Mouse (Mus musculus) layer of hippocampus, postnatal 14 days (tissue): Measurements from ENCODE around the gene Pnn. TPM values are rescaled to one million over a fixed set of nuclear protein-coding genes. Genes with fewer than 3 reads are reported as not detected.
A peak's percentile ranks its signal among the peaks of the same experiment; 100 is the strongest.
"Not testable (repeated sequence)": the region's sequence is repeated elsewhere in the genome, so short reads cannot be mapped to it uniquely, and the experiment has no call there.

Experiments used
- DNase-seq, 2 experiments: peaks; one replicate each; pipeline ENCODE4 v3.0.0; 2021 to 2022; ENCODE audit warnings: low spot score in 2 of 2, mixed read lengths in 1 of 2
- long read RNA-seq, 2 experiments: library from polyadenylated mRNA; stranded (forward); transcript quantifications; one replicate each; pipeline ENCODE4 v2.0.0; 2021
- total RNA-seq, 2 experiments: library from RNA; stranded (reverse); gene quantifications; 2 replicates each; pipeline ENCODE4 v1.2.3; 2021

Gene Pnn
- 10 to 100 TPM; 57.6 to 68.9 TPM for total RNA-seq
- long read RNA-seq, experiment 1, transcript Pnn-201 (9 exons, 3,485 nt), result major isoform, 81 of 89 reads
- long read RNA-seq, experiment 1, partial matches to known transcripts, result 3 of 89 reads
- long read RNA-seq, experiment 1, other reads (novel, unspliced or antisense), result 5 of 89 reads
- long read RNA-seq, experiment 2, transcript Pnn-201 (9 exons, 3,485 nt), result major isoform, 73 of 83 reads
- long read RNA-seq, experiment 2, partial matches to known transcripts, result 4 of 83 reads
- long read RNA-seq, experiment 2, other reads (novel, unspliced or antisense), result 5 of 83 reads

- DNase-seq, result peak; percentile 96 to 98
Measured at GRCm38 (mm10) chr12:59066448-59067077, at the start of gene Pnn. Pnn (plus strand) TSS chr12:59066884.

- DNase-seq, result no peak
Measured at GRCm38 (mm10) chr12:59017970-59018369, 48.7 kb upstream of the Pnn start.

- no peak for DNase-seq
Measured at GRCm38 (mm10) chr12:59019891-59020290, 46.8 kb upstream of the Pnn start.

- no peak for DNase-seq
Measured at GRCm38 (mm10) chr12:59021306-59021705, 45.4 kb upstream of the Pnn start.

GRCm38 (mm10) chr12:59032101-59032500 is 34.6 kb upstream of the Pnn start:
- no peak for DNase-seq

- DNase-seq, result no peak
Measured at GRCm38 (mm10) chr12:59039162-59039970, 27.3 kb upstream of the Pnn start.

GRCm38 (mm10) chr12:59039971-59040844 is 26.5 kb upstream of the Pnn start:
- no peak for DNase-seq

- no peak for DNase-seq
Measured at GRCm38 (mm10) chr12:59040851-59041250, 25.8 kb upstream of the Pnn start.

- DNase-seq, result no peak
Measured at GRCm38 (mm10) chr12:59052470-59052869, 14.2 kb upstream of the Pnn start.

GRCm38 (mm10) chr12:59053166-59053565 is 13.5 kb upstream of the Pnn start:
- no peak for DNase-seq

- DNase-seq, result no peak
Measured at GRCm38 (mm10) chr12:59053976-59054375, 12.7 kb upstream of the Pnn start.

GRCm38 (mm10) chr12:59055196-59055850 is 11.4 kb upstream of the Pnn start:
- DNase-seq, result no peak

- no peak for DNase-seq
Measured at GRCm38 (mm10) chr12:59056222-59056621, 10.5 kb upstream of the Pnn start.

- not testable (repeated sequence) for DNase-seq
Measured at GRCm38 (mm10) chr12:59058242-59058641, 8.4 kb upstream of the Pnn start.

- DNase-seq, result no peak
Measured at GRCm38 (mm10) chr12:59060322-59060721, 6.4 kb upstream of the Pnn start.

- peak; percentile 80 to 84 for DNase-seq
Measured at GRCm38 (mm10) chr12:59060993-59061595, 5.6 kb upstream of the Pnn start, which contains the start of gene Trappc6b. Trappc6b (minus strand) TSS chr12:59061472.

GRCm38 (mm10) chr12:59064837-59065236 is 1.8 kb upstream of the Pnn start:
- no peak for DNase-seq

- no peak for DNase-seq
Measured at GRCm38 (mm10) chr12:59065776-59066175, 908 bp upstream of the Pnn start.

- DNase-seq, result no peak
Measured at GRCm38 (mm10) chr12:59067095-59067494, 411 bp downstream of the Pnn start.

- no peak for DNase-seq
Measured at GRCm38 (mm10) chr12:59068791-59069190, 2.1 kb downstream of the Pnn start.
